Mouse (Mus musculus): Measurements from ENCODE around the gene Iqcf3.
A peak's percentile ranks its signal among the peaks of the same experiment; 100 is the strongest.
"Not testable (repeated sequence)": the region's sequence is repeated elsewhere in the genome, so short reads cannot be mapped to it uniquely, and the experiment has no call there.

The Iqcf3 gene

GRCm38 (mm10) chr9:106534975-106535374, 26.5 kb downstream of the Iqcf3 start:
- DNase-seq (ENCODE audit: low read depth, low spot score), result no peak
- Histone ChIP-seq H3K36me3 (ENCODE audit: control insufficient read depth, insufficient read depth, low read length, poor library complexity, severe bottlenecking) (no peaks in the 10 kb centered on the region), H3K27me3 (ENCODE audit: control insufficient read depth, insufficient read depth, low read length, poor library complexity, severe bottlenecking) (no peaks in the 10 kb centered on the region; the same call in 1 of the 2 replicates)

- Histone ChIP-seq H3K36me3 (ENCODE audit: control insufficient read depth, insufficient read depth, low read length, poor library complexity, severe bottlenecking) (no peaks in the 10 kb centered on the region), H3K27me3 (ENCODE audit: control insufficient read depth, insufficient read depth, low read length, poor library complexity, severe bottlenecking) (no peaks in the 10 kb centered on the region)
- no peak for DNase-seq (ENCODE audit: low read depth, low spot score)
These were observed 27.1 kb downstream of the Iqcf3 start for GRCm38 (mm10) chr9:106534296-106534695.

DNA sequence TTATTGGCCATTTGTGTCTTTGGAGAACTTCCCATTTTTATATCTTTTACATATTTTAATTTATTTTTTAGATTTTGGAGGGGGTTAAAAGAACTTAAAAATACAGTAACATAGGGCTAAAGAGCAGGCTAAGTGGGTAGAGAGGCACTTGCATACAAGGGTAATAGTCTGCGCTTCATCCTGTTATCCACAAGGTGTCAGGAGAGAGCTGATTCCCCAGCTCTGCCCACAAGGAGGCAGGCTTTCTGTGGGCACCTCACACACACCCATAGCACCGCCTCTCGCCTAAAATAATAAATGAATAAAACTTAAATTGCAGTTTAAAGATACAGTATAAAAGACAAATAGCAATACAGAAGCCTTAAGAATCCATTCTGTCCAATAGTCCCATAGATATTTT, 29.6 kb downstream of the Iqcf3 start:
- Histone ChIP-seq H3K36me3 (ENCODE audit: control insufficient read depth, insufficient read depth, low read length, poor library complexity, severe bottlenecking) (no peaks in the 10 kb centered on the region), H3K27me3 (ENCODE audit: control insufficient read depth, insufficient read depth, low read length, poor library complexity, severe bottlenecking) (no peaks in the 10 kb centered on the region)
- DNase-seq (ENCODE audit: low read depth, low spot score), result peak; percentile 66

- no peaks in the 10 kb centered on the region for H3K36me3 ChIP-seq (ENCODE audit: control insufficient read depth, insufficient read depth, low read length, poor library complexity, severe bottlenecking)
- H3K27me3 ChIP-seq (ENCODE audit: control insufficient read depth, insufficient read depth, low read length, poor library complexity, severe bottlenecking), result no peaks in the 10 kb centered on the region
- no peak for DNase-seq (ENCODE audit: low read depth, low spot score)
These were observed 41.5 kb downstream of the Iqcf3 start for GRCm38 (mm10) chr9:106519909-106520308.

GRCm38 (mm10) chr9:106519433-106519832, 42.0 kb downstream of the Iqcf3 start:
- Histone ChIP-seq H3K36me3 (ENCODE audit: control insufficient read depth, insufficient read depth, low read length, poor library complexity, severe bottlenecking) (no peaks in the 10 kb centered on the region), H3K27me3 (ENCODE audit: control insufficient read depth, insufficient read depth, low read length, poor library complexity, severe bottlenecking) (no peaks in the 10 kb centered on the region)
- no peak for DNase-seq (ENCODE audit: low read depth, low spot score)

DNA sequence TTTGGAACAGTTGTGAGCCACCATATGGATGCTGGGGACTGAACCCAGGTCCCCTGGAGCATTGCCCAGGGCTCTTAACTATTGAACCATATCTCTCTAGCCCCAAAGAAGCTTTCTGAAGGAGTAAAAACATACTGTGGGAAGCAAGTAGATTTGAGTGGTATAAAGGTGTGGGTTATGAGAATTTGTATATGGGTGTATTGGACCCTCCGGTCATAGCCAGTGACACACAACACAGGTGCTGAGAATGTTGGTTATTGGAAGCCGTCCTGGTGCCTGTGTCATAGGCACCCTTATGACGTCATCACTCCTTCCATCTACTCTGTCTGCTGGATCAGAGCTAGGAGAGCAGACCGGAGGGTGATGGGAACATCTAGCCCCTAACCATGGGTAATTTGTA, 47.2 kb downstream of the Iqcf3 start, which contains the start of gene Iqcf5:
Gene Iqcf5 (plus strand): TSS at position 301 of the 400 bp plus-strand sequence.
- DNase-seq (ENCODE audit: low read depth, low spot score), result no peak
- Histone ChIP-seq H3K27me3 (ENCODE audit: control insufficient read depth, insufficient read depth, low read length, poor library complexity, severe bottlenecking) (no peaks in the 10 kb centered on the region), H3K36me3 (ENCODE audit: control insufficient read depth, insufficient read depth, low read length, poor library complexity, severe bottlenecking) (no peaks in the 10 kb centered on the region)

- no peak for DNase-seq (ENCODE audit: low read depth, low spot score)
- no peaks in the 10 kb centered on the region for H3K36me3 ChIP-seq (ENCODE audit: control insufficient read depth, insufficient read depth, low read length, poor library complexity, severe bottlenecking)
- no peaks in the 10 kb centered on the region for H3K27me3 ChIP-seq (ENCODE audit: control insufficient read depth, insufficient read depth, low read length, poor library complexity, severe bottlenecking)
These were observed 47.9 kb downstream of the Iqcf3 start for GRCm38 (mm10) chr9:106513566-106513965.

DNA sequence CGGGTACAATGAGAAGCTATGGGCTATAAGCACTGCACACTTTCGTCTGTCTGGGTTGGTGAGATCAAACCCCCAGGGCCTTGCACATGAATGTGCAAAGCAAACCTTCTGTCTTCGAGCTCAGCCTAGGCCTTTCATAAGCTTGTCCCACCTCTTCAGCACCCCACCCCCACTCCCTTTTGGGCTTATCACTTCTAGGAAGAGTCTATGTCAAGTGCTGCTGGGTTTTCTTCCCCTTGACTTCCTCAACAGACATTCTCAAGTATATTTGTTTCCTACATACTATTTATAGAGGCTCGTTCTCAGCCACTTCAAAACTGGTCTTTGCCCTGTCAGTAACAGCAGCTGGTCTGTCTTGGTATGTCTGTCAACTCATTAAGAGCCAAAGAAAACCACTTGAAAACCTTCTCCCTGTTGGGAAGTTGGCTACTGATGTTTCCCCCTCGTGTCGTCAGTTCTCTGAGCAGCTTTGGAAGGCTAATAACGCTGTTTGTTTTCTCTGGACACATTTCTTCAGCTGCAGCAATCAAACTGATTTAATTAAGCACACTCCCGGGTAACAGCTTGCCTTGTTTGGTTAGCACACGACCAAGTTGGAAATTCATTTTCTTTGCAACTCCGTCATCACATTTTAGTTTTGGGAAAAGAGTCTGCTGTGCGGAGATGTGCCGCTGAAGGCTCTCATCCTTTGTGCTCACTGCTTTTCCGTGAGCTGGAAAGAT, 48.5 kb downstream of the Iqcf3 start:
- Histone ChIP-seq H3K27me3 (ENCODE audit: control insufficient read depth, insufficient read depth, low read length, poor library complexity, severe bottlenecking) (no peaks in the 10 kb centered on the region), H3K36me3 (ENCODE audit: control insufficient read depth, insufficient read depth, low read length, poor library complexity, severe bottlenecking) (no peaks in the 10 kb centered on the region)
- DNase-seq (ENCODE audit: low read depth, low spot score), result no peak

GRCm38 (mm10) chr9:106509356-106509755, 52.1 kb downstream of the Iqcf3 start:
- no peaks in the 10 kb centered on the region for H3K27me3 ChIP-seq (ENCODE audit: control insufficient read depth, insufficient read depth, low read length, poor library complexity, severe bottlenecking)
- no peak for DNase-seq (ENCODE audit: low read depth, low spot score)
- H3K36me3 ChIP-seq (ENCODE audit: control insufficient read depth, insufficient read depth, low read length, poor library complexity, severe bottlenecking), result no peaks in the 10 kb centered on the region

GRCm38 (mm10) chr9:106504246-106504645, 57.2 kb downstream of the Iqcf3 start:
- no peaks in the 10 kb centered on the region for H3K27me3 ChIP-seq (ENCODE audit: control insufficient read depth, insufficient read depth, low read length, poor library complexity, severe bottlenecking)
- no peaks in the 10 kb centered on the region for H3K36me3 ChIP-seq (ENCODE audit: control insufficient read depth, insufficient read depth, low read length, poor library complexity, severe bottlenecking)
- no peak for DNase-seq (ENCODE audit: low read depth, low spot score)

DNA sequence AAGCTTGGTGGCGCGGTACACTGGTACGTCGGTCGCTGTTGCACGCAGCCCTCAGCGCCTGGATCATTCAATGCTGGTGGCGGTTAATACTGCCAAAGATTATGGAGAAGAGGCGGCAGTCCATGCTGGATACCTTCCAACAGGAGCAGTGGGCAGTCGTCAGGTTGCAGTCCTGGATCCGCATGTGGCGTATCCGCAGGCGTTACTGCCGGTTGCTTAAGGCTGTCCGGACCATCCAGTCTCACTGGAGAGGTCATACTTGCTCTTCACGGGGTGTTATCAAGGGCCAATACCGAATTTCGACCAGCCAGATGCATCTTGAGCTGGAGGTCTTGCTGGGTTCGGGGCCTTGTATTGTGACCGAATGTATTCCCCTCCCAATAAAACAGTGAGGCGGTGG, 59.6 kb downstream of the Iqcf3 start:
- Histone ChIP-seq H3K27me3 (ENCODE audit: control insufficient read depth, insufficient read depth, low read length, poor library complexity, severe bottlenecking) (no peaks in the 10 kb centered on the region), H3K36me3 (ENCODE audit: control insufficient read depth, insufficient read depth, low read length, poor library complexity, severe bottlenecking) (no peaks in the 10 kb centered on the region)
- no peak for DNase-seq (ENCODE audit: low read depth, low spot score)

GRCm38 (mm10) chr9:106499667-106500066, 61.8 kb downstream of the Iqcf3 start, which contains the start of gene Iqcf1:
Gene Iqcf1 (plus strand): TSS chr9:106499967.
- no peak for DNase-seq (ENCODE audit: low read depth, low spot score)
- no peaks in the 10 kb centered on the region for H3K36me3 ChIP-seq (ENCODE audit: control insufficient read depth, insufficient read depth, low read length, poor library complexity, severe bottlenecking)
- no peaks in the 10 kb centered on the region for H3K27me3 ChIP-seq (ENCODE audit: control insufficient read depth, insufficient read depth, low read length, poor library complexity, severe bottlenecking)

- DNase-seq (ENCODE audit: low read depth, low spot score); H3K27me3 ChIP-seq (ENCODE audit: control insufficient read depth, insufficient read depth, low read length, poor library complexity, severe bottlenecking): not testable (repeated sequence)
- peaks cover 17% of the 10 kb centered on the region for H3K36me3 ChIP-seq (ENCODE audit: control insufficient read depth, insufficient read depth, low read length, poor library complexity, severe bottlenecking)
These were observed 73.8 kb downstream of the Iqcf3 start for GRCm38 (mm10) chr9:106487602-106488001.

DNA sequence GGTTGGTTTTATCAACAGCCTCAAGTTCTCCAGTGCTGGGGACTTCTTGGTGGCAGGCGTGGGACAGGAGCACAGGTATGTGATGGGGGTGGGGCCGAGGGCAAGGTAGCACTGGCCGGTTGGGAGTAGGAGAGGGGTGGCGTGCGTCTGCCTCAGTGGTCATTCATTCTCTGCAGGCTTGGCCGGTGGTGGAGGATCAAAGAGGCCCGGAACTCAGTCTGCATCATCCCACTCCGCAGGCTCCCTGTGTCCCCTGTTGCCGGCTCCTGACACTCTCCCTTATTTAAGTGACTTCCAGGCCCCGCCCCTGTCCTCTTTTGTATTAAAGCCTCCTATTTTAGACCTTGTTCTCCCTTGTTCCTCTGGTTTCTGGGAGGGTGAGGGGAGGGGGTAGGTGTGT, 76.4 kb downstream of the Iqcf3 start:
- Histone ChIP-seq H3K27me3 (ENCODE audit: control insufficient read depth, insufficient read depth, low read length, poor library complexity, severe bottlenecking) (no peaks in the 10 kb centered on the region), H3K36me3 (ENCODE audit: control insufficient read depth, insufficient read depth, low read length, poor library complexity, severe bottlenecking) (peaks cover 17% of the 10 kb centered on the region)
- DNase-seq (ENCODE audit: low read depth, low spot score), result no peak

DNA sequence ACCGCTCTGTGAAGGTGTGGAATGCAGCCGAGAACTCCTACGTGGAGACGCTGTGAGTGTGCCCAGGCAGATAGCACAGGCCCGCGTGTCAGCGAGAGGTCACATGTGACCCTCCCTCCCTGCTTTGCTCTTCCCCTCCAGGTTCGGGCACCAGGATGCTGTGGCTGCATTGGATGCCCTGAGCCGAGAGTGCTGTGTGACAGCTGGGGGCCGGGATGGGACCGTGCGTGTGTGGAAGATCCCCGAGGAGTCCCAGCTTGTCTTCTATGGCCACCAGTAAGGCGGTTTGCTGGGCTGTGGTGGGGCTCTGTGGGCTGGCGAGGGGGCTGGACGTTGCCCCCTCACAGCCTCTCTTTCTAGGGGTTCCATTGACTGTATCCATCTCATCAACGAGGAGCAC, 77.8 kb downstream of the Iqcf3 start:
- DNase-seq (ENCODE audit: low read depth, low spot score), result no peak

GRCm38 (mm10) chr9:106483136-106483535, 78.3 kb downstream of the Iqcf3 start:
- Histone ChIP-seq H3K36me3 (ENCODE audit: control insufficient read depth, insufficient read depth, low read length, poor library complexity, severe bottlenecking) (peaks cover 17% of the 10 kb centered on the region), H3K27me3 (ENCODE audit: control insufficient read depth, insufficient read depth, low read length, poor library complexity, severe bottlenecking) (no peaks in the 10 kb centered on the region)
- no peak for DNase-seq (ENCODE audit: low read depth, low spot score)

More for the DNA sequence above, 77.8 kb downstream of the Iqcf3 start:
- no peaks in the 10 kb centered on the region for H3K27me3 ChIP-seq (ENCODE audit: control insufficient read depth, insufficient read depth, low read length, poor library complexity, severe bottlenecking)
- H3K36me3 ChIP-seq (ENCODE audit: control insufficient read depth, insufficient read depth, low read length, poor library complexity, severe bottlenecking), result peaks cover 17% of the 10 kb centered on the region

All from splenic B cell, adult 2 months (primary cell).